Mouse (Mus musculus) frontal cortex, adult 2 months (tissue): ENCODE results near the gene Pqlc2. TPM values are rescaled to one million over a fixed set of nuclear protein-coding genes. Genes with fewer than 3 reads are reported as not detected.

ENCODE experiments used
- DNase-seq, 2 experiments: peaks; one replicate each; pipeline ENCODE4 v3.0.0; 2022; ENCODE audit warnings: low spot score in 1 of 2; ENCODE audit errors: extremely low spot score in 1 of 2
- polyA plus RNA-seq: library from polyadenylated mRNA; depleted of rRNA; stranded (reverse); fragments of >200 nt; gene quantifications from 2 replicates; pipeline ENCODE4 v1.2.3, GENCODE M21; 2012; rRNA removed

Pqlc2 gene
- polyA plus RNA-seq: 19.6 and 19.7 TPM in 2 replicates

DNA sequence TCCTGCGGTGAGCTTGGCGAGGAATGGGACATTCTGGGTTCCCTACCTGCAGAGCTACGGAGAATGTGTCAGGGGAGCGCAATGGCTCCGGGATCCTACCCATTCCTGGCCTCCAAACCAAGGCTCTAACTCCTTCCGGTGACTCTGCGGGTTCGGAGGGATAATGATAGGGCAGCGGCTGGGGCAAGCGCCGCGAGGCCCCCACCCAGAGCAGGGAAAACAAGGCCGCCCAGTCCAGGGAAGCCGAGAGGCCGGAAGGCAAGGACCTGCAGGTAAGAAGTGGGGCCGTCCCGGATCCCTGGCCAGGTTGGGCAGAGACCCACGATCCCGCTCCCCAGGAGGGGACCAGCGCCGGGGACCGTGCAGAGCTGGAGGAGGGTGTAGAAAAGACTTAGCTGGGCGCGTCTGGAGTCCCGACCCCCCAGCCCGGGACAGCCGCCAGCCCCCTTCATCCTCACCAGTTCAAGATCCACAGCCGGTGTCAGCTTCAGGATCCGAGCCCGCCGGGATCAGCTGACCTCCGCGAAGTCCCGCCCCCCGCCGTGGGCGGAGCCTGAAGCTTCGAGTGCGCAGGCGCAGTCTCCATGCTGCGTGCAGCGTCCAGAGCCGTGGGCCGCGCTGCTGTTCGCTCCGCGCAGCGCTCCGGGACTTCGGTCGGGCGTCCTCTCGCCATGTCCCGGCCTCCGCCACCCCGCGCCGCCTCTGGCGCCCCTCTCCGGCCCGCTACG is at the start of gene Pqlc2, which contains the start of gene Akr7a5:
TSS of gene Pqlc2 (minus strand) at position 538 of the 728 bp plus-strand sequence.
TSS of gene Akr7a5 (plus strand) at position 574 of the 728 bp plus-strand sequence.
- peak; percentile 92 to 99 for DNase-seq

DNA sequence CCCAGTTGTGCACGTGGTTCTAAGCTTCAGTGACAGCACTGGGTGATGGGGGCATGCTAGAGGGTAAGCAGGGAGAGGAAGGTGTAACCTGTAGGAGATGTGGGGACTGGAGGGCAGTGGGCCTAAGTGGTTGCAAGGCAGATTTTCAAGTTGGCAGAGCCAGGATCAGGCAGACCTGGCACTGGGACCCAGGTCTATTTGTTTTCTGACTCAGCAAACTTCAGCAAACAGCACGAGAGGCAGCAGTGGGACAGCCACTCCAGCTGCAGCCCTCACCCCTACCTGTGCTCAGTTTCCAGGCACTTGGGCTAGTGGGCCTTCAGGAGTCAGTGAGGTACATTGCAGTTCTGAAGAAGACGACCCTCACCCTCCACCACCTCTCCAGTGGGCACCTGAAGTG is 46.7 kb upstream of the Pqlc2 start:
- no peak for DNase-seq

DNA sequence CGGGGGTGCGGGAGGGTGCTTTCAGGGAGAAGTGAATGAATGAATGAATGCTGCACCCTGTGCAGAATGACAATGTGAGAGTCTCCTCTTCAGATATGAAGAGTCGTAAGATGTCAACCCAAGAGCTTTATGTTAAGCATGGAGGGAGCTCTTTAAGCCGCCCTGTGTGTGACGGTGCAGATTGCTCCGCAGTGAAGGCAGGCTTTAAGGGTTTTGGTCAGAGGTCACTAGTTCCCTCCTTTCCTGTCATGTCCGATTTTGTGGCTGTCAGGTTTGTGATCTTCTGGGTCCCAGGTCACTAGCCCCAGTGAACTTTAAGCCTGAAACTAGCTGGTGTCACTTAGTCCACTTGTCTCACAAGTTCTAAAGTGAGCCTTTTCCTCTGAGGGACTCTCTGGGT is 42.3 kb upstream of the Pqlc2 start:
- DNase-seq: no peak

DNA sequence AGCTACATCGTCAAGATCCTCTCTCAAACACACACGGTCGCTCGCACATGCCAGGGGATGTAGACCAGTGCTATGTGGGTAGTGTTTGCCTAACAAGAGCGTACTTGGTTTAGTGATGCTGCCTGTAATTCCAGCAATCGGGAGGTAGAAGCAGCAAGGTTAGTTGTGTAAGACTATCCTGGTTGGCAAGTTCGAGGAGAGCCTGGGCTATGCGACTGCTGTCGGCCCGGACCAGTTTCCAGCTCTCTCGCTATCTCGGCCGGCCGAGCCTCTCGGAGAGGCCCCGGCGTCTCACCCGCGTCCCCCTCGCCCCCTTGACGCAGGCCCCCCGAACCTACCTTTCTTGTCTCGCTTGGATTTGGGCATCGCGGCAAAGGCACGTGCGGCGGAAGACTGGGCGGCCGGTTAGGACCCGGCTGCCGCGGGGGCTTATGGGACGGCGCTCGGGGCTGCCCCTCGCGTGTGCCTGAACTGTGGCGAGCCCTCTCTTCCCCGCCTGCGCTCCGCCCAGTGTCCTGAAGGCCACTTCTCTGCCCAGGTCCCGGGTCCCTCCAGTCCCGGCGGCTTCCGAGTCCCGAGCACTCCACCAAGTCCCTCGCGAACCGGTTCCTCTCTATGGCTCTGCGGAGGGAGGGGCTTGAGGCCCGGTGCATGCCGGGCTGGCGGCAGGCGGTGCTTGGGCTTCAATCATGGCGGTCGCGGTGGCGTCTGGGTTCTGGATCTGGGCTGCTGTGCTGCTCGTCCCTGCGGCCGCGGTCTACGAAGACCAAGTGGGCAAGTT is 41.6 kb upstream of the Pqlc2 start, which contains the start of the genes Mrto4, Emc1 and Ubr4:
TSS of gene Mrto4 (minus strand) at position 646 of the 781 bp plus-strand sequence.
TSS of gene Emc1 (plus strand) at position 657 of the 781 bp plus-strand sequence.
TSS of gene Ubr4 (plus strand) at position 679 of the 781 bp plus-strand sequence.
- DNase-seq: peak; percentile 59 to 83

DNA sequence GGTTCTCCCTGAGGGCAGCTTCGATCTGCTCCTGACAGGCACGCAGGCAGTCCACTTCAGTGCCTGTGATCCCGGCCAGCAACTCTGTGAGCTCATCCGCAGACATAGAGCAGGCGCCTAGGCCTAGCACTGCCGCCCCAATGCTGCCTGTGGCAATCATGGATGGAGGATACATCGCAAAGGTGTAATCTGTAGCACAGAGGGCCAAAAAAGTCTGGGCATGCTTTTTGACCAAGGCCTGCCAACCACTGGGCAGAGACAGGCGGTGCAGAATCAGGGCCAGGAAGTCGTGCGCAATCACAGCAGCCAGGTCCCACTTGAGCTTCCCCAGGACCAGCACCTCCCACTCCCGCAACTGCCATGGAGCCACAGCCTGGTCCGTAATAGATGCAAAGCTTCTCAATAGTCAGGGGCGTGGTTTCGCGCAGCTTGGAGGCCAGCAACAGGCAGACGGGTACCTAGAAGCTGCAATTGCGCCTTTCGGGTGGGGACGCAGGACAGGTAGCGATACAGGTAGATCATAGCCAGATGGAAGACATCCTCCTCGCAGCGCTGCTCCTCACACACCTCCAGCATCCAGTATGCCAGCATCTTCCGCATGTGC is 35.0 kb upstream of the Pqlc2 start:
- no peak for DNase-seq

DNA sequence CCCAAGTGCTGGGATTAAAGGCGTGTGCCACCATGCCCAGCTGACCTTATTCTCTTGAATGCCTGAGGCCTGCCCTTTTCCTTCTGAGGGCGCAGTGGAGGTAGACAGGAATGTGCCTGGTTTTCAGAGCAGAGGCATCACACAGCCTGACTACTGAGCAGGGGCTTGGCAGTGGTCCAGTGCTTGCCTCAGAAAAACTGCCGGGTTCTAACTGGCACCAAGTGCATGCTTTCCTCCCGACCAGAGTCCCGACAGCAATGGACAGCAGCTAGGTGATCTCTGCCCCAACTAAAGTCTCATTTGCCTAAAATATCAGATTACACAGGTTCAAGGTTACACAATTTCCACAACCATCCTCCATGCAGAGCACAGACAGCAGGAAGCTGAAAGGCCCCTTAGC is 33.2 kb upstream of the Pqlc2 start:
- peak in 1 of 2 experiments; percentile 43 for DNase-seq

DNA sequence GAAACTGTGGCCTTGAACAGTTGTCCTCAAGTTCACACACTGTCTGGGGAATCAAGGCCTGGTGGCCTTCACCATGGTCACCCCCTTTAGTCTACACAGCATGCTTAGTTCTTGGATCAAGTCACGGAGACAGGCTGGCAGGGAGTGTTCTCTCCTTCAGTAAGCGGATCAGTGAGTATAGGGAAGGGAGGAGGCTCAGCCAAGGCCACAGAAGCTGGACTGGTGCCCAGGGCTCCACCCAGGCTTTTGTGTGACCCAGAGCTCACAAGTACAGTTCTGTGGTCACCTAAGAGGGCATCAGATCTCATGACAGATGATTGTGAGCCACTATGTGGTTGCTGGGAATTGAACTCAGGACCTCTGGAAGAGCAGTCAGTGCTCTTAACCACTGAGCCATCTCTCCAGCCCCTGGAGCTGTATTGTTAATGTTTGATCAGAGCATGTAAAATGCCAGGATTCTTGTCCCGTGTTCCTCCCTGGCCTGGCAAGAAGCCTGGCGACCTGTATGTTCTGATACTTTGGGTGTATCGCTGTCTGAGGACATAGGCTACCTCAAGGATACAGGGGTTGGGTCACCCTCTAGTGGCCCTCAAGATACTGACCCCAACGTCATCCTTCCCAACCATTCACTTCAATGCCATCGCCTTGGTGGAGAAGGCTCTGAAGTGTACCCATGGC is 31.2 kb upstream of the Pqlc2 start:
- DNase-seq: no peak

DNA sequence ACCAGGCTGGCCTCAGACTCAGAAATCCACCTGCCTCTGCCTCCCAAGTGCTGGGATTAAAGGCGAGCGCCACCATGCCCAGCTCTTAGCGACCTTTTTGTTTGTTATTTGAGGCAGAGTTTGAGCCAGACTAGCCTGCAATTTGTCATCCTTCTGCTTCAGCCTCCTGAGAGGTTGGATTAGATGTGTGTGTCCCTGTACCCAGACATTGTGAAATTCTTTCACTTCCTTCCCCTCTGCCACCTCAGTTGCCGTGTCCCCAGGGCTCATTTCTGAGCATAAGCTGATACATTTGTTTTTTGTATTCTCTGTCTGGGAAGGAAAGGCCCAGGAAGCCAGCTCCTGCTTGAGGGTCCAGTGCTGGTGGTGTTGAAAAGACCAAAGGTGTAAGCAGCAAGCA is 30.3 kb upstream of the Pqlc2 start:
- no peak for DNase-seq

DNA sequence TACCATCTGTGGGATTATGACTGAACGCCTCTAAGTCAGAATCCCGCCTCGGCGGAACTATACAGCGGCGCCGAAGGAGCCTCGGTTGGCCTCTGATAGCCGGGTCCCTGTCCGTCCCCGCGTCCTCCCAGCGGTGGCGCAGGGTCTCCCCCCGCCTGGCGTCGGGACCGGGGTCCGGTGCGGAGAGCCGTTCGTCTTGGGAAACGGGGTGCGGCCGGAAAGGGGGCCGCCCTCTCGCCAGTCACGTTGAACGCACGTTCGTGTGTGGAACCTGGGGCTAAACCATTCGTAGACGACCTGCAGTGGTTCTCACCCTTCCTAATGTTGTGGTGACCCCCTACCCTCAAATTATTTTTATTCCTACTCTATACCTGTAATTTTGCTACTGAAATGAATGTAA is 27.6 kb upstream of the Pqlc2 start:
- DNase-seq: no peak

DNA sequence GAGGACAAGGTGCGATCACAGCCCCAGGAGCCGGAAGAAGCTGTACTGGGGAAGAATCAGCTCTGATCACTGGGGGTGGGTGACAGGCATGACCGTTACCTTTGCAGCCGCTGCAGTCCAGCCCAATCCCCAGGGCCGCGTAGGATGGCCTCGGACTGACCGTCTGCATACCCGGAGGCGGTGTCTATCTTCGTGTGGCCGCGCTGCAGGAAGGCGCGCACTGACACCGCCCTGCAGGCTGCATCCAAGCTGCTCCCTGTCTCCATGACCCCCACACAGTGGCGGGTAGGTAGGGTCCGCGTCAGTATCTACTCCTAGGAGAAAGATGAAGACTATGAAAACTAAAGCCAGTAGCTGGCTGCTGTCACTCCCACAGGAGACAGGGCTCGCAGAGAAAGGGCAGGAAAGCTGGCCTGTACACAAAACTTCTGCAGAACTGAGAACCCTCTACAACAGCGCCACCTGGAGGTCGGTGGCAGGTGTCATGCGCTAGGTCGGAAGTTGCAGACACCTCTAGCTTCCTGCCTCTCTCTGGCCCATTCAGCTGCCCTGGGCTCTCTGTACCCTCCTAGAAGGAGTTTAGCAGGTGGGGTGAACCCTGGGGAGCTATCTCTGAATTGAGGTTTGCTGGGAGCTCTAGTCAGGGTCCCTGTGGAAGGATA is 26.4 kb upstream of the Pqlc2 start:
- DNase-seq: peak in 1 of 2 experiments; percentile 67

DNA sequence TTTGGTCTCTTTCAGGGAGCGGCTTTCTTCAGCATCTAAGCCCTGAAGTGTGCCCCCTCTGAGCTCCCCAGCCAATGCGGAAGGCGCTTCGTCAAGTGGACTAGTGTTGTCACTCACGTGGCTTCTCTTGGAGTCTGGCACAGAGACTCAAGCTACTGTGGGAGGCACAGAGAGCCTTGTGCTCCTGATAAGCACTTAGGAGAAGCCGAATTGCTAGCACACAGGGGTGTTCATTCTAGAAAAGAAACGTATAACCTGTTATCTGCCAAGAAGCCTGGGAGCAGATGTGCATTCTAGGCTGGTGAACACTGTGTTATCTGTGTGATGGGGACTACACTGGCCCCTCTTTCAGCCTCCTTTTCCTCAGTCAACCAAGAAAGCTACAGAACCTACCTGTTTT is 25.0 kb upstream of the Pqlc2 start:
- no peak for DNase-seq

DNA sequence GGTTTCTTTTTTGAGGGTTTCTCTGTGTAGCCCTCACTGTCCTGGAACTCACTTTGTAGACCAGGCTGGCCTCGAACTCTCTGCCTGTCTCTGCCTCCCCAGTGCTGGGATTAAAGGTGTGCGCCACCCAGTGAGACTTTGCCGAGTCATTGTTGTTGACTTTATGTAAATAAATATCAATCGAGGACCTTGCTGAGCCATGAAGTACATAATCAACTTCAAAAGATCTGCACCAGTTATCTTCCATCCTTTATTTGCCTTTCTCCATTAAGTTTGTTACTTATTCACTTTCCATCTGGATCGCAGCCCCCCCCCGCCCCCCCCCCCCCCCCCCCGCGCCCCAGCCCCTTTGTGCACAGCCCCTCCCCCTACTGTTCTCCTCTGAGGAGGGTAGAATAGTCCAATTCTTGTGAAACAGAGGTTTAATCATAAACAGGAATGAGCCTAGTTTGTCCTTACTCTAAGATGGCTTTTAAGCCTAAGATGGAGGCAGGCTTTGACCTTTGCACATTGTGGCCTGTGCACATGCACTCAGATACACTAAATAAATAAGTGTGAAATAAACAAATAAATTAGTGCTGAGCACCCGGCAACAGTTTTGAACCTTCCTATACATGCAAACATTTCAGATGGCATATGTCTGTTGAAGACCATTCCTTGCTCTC is 24.3 kb upstream of the Pqlc2 start:
- no peak for DNase-seq

DNA sequence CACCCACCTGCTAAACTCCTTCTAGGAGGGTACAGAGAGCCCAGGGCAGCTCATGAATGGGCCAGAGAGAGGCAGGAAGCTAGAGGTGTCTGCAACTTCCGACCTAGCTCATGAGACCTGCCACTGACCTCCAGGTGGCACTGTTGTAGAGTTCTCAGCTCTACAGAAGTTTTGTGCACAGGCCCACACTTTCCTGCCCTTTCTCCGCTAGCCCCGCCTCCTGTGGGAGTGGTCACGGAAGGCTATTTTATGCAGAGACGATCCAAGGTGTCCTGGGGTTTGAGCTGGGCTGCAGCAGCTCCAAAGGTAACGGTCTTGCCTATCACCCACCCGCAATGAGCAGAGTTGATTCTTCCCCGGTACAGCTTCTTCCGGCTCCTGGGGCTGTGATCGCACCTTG is 20.1 kb upstream of the Pqlc2 start:
- peak in 1 of 2 experiments; percentile 35 for DNase-seq

DNA sequence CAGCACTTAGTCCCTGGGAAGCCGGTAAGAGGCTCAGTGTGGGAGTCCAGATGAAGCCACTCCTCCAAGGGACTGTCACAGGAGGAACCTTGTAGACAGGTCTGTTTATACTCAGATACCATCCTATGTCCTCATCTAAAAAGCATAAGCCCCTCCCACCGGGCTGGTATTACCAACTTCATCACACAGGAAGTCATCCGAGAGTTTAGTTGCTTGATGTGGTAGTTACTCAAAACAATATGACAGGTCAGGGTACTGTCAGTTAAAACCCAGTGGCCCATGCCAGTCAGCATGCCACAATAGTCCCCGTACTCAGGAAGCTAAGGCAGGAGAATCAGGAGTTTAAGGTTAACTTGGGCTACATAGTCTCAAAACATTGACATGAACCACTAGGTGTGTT is 9.2 kb upstream of the Pqlc2 start:
- no peak for DNase-seq

DNA sequence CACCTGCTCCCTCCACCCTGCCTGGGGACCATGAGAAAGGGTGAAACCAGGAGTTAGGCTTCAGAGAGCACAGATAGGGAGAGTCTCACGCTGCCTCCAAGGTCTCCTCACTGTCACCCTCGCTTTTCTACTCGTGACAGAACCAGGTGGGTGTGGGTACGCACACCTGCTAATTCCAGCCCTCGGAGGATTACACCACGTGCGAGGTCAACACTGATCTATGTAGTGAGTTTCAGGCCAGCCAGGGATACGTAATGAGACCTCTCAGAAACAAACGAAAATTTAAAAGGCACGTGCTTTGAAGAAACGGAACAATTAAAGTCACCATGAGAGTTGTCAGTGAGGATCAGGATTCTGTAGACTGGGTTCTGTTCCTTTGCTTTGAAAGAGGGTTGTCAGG is 7.9 kb upstream of the Pqlc2 start:
- DNase-seq: no peak

DNA sequence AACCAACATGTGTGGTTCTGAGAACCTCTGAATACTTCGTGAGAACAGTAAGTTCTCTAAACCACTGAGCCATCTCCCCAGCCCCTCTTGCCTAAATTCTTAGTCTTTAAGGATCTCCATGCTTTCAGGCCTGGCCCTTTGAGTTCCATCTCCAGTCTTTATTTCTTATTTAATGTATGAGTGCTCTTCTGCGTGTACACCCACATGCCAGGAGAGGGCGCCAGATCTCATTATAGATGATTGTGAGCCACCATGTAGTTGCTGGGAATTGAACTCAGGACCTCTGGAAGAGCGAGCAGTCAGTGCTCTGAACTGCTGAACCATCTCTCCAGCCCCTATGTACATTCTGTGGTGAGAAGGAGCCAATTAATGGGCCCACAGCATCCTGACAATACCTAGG is 2.1 kb upstream of the Pqlc2 start:
- no peak for DNase-seq

DNA sequence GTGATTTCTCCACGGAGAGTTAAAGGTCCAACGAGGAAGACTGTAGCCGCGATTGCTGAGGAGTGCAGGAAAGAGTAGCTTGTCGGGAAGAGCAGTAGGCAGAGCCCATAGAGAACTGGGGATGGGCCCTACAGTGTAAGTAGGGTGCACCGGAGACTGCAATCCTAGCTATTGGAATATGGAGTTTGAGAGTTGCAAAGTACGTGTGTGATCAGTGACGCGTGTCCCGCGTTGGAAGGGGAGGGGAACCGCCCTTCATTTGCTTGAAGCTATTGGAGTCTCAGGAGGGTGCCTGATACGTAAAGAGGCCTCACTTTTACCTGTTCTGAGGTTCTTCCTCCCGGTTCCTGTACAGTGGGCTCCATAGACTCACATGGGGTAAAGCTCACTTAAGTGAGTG is 1.2 kb upstream of the Pqlc2 start:
- no peak for DNase-seq

DNA sequence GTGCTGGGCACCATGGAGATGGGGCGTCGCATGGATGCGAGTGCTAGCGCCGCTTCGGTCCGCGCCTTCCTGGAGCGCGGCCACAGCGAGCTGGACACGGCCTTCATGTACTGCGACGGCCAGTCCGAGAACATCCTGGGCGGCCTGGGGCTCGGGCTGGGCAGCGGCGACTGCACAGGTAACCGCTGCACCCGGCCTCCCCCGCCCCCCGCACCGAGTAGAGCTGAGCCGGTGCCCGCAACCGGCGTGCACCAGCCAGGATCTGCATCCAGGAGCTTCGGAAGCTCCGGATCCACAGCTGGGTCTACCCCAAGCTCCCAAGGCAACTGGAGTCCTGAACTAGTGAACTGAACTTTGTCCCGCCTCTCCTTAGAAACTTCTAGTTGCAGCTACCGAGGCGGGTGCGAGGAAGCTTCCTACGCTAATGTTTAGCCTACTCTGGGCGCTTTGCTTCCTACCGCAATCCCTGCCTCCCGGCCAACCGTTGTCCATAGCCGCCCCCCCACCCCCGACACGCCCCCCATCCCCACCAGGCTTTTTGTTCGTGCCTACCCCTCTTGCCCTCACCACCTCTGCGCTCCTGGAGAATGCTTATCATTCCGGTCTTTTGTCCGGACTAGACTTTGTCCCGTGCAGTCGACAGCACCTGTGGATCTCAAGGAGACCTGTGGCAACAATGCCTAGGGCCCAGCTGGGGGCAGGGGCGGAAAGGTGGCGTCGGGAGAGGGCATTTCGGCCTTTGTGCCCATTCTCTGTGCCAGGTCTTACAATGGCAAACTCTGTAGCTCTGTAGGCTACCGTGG is 592 bp upstream of the Pqlc2 start:
- DNase-seq: no peak

DNA sequence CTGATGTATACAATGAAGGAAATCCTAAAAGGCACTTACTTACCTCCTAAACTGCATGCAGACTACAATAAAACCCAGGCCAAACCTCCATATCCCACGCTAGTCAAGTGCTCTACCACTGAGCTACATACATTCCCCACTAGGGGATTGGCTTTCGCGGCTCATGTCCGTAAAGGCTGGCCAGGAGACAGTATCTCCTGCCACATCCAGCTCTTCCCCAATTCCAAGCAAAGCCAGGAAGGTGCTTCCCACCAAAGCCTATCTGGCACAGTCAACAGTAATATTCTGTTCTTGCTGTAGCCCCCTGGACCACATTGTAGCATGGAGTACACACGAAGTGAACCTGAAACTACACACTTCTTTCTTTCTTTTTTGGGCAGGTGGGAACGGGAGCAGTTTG is 857 bp downstream of the Pqlc2 start:
- DNase-seq: no peak
